Mouse (Mus musculus) G1E (cell line): ENCODE measurements around the gene Dnmt3a.

Source experiments
- CTCF ChIP-seq: IDR thresholded peaks from 2 replicates; pipeline ENCODE4 v1.5.1; 2012; ENCODE audit warnings: low read depth, low read length, inconsistent platforms, mixed read lengths
- TAL1 ChIP-seq: conservative IDR thresholded peaks from 2 replicates; pipeline ENCODE4 v1.6.1; 2012; ENCODE audit warnings: low read depth, low read length, inconsistent platforms, mixed read lengths

GRCm38 (mm10) chr12:3871637-3872036, 65.8 kb downstream of the Dnmt3a start:
- TF ChIP-seq CTCF (no peak), TAL1 (no peak)
